Mouse (Mus musculus): ENCODE measurements at regions not wholly inside any gene's neighbourhood (a gene's known extent, or its start where the extent isn't known, plus 50 kb on each side); places are given as distances from the start of the nearest gene placed in this dataset.
"Not testable (repeated sequence)": the region's sequence is repeated elsewhere in the genome, so short reads cannot be mapped to it uniquely, and the experiment has no call there.

DNA sequence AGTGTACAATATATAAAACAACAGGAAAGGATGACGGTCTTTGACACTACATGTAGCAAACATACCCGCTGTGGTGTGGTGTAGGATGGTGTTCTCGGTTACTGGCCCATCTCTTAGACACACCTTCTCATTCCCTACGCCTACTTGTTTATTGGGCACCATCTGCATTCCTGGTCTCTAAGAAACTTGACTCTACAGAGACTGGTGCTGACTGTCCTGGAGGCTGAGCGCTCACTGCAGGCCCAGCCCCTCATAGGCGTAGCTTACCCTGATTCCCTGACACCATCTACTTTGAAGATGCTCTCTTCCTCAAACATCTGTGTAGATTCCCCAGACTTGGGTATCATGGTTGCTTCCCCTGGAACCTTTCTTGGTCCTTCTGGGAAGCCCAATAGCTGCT is 90.9 kb upstream of the Fam84a start:
- DNase-seq (ENCODE audit: low spot score), result not testable (repeated sequence)

DNA sequence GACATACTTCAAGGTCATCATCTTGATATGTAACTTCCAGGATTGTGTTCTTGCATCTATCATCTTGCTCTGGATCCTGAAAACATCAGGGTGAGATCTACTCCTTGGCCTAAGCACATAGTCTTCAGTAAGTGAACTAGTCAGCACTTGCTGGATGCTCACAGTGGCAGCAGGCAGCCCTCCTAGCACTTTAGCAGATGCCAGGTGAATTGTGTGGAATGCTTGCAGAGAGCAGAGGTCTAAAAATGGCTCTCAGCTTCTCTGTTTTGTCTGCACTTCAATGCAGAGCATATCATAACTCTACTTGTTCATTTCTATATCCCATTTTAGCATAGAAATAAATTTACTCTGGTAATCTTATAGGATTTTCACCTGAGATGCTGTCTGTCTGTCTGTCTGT is 85.8 kb upstream of the Fam84a start:
- DNase-seq (ENCODE audit: low spot score), result no peak

GRCm38 (mm10) chr12:14235351-14235750 is 83.5 kb upstream of the Fam84a start:
- no peak for DNase-seq (ENCODE audit: low spot score)

GRCm38 (mm10) chr12:14212618-14213017 is 60.8 kb upstream of the Fam84a start:
- DNase-seq (ENCODE audit: low spot score), result no peak

DNA sequence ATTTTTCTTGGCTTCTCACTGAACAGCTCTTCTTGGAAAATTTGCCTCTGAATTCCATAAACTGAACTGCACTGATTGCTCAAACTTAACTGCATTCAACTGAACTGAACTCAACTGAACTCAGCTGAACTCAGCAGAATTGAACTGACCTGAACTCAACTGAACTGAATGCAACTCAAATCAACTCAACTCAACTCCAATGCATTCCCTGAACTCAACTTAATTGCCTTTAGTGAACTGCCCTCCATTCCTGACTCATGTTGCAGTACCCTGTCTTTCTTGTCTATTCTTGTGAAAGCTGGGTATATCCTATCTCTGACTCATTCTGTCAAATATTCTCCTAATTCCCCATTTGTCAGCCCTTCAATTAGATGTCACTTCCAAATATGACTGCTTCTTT is 58.0 kb upstream of the Fam84a start:
- DNase-seq (ENCODE audit: low spot score), result no peak

- no peak for DNase-seq (ENCODE audit: low spot score)
Observed at GRCm38 (mm10) chr12:14207288-14207687, 55.4 kb upstream of the Fam84a start.

- DNase-seq (ENCODE audit: low spot score), result no peak
Observed at GRCm38 (mm10) chr12:14204491-14204890, 52.6 kb upstream of the Fam84a start.

Measured in urinary bladder, postnatal 10 days (tissue).